Mouse (Mus musculus): ENCODE data around the gene Lat2.

The Lat2 gene

GRCm38 (mm10) chr5:134614296-134614695 is 529 bp downstream of the Lat2 start:
- DNase-seq (ENCODE audit: low read depth in 2 of 2, low spot score in 2 of 2): no peak

- DNase-seq (ENCODE audit: low read depth in 2 of 2, low spot score in 2 of 2): no peak
Measured at GRCm38 (mm10) chr5:134613727-134614126, 1.1 kb downstream of the Lat2 start.

DNA sequence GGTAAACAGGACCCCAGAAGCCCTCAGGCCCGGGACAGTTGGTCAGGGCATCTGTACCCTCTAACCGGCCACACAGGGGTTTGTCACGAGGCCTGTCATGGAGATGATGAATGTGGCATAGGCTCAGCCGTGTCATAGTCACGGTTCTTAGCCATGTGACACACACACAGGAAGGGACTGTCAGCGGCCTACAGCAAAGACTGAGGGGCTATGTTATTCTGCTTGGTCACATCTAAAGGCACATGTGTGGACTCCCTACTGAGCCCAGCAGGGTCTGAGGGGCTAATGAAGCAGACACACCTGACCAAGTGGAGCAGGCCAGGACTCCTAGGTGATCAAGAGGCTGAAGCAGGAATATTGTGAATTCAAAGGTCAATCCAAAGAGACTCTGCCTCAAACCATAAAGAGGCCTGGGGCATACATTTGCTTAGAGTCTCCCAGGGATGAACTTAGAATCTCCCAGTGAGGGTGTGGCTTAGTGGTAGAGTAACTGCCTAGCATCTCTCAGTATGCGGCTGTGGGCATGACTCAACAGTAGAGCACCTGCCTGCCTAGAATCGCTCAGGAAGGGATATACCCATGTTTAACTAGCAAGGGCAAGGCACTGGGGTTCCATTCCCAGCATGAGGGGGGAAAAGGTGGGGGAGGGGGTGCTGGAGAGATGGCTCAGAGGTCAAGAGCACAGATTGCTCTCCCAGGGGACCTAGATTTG is 2.9 kb downstream of the Lat2 start:
- no peak for DNase-seq (ENCODE audit: low read depth in 2 of 2, low spot score in 2 of 2)

DNA sequence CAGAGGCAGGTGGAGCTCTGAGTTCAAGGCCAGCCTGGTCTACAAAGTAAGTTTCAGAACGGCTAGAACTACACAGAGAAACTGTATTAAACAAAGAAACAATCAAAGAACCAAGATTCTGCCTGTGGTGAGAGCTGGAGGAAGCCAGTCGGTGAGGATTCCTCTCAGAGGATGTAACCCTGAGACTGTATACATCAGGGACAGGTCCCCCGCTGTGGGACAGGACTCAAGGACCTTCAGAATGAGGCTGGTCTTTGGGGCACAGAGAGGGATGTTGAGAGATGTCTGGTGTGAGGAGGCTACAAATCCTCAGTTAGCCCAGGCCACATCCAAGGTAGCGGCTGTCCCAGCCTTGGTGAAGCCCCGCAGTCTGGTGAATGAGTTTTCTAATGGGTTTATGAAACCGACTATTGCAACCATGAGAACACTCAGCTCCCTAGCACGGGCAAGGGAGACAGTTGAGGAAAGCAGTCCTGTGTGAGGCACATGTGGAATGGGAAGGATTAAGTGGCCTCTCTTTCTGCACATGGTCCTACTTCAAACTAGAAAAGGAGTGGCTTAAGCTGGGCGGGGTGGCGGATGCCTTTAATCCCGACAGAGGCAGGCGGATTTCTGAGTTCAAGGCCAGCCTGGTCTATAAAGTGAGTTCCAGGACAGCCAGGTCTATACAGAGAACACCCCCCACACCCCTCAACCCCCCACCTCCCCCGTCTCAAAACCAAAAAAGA is 4.7 kb downstream of the Lat2 start:
- DNase-seq (ENCODE audit: low read depth in 2 of 2, low spot score in 2 of 2): no peak

DNA sequence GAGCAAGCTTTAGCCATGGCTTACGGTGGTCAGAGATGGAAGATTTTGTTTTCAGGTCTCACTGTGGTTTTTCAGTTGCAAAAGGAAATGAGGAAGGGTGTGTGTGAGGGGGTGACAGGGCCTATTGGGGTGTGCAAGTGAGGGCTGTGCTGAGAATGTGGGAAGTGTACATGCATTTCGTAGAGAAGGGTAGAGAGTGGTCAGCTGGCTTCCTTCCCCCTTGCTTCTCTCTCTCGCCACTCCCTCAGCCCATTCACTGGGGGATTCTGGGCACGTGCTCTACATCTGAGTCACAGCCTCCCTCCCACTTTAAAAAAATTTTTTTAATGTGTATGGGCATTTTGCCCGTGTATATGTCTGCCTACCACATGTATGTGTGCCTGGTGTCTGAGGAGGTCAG is 7.7 kb downstream of the Lat2 start:
- no peak for DNase-seq (ENCODE audit: low read depth in 2 of 2, low spot score in 2 of 2)

GRCm38 (mm10) chr5:134606314-134606713 is 8.5 kb downstream of the Lat2 start:
- DNase-seq (ENCODE audit: low read depth in 2 of 2, low spot score in 2 of 2): no peak

GRCm38 (mm10) chr5:134604376-134604775 is 10.4 kb downstream of the Lat2 start:
- DNase-seq (ENCODE audit: low read depth in 2 of 2, low spot score in 2 of 2): no peak

DNA sequence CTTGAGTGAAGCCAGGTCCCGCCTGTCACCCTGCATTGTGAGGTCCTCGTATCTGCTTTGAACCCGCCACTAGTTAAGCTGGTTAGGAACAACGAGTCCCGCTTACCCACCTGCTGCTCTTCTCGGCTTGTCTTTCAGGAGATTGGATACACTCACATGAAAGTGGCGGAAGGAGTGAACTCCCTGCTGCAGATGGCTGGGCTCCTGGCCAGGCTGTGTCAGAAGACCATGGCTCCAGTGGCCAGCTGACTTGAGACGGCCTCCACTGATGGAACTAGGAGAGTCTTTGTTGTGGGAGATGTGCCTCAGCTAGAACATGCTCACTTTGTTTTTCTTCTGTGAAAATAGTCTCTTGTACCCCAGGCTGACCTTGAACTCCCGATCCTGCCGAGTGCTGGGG is 17.1 kb downstream of the Lat2 start:
- no peak for DNase-seq (ENCODE audit: low read depth in 2 of 2, low spot score in 2 of 2)

DNA sequence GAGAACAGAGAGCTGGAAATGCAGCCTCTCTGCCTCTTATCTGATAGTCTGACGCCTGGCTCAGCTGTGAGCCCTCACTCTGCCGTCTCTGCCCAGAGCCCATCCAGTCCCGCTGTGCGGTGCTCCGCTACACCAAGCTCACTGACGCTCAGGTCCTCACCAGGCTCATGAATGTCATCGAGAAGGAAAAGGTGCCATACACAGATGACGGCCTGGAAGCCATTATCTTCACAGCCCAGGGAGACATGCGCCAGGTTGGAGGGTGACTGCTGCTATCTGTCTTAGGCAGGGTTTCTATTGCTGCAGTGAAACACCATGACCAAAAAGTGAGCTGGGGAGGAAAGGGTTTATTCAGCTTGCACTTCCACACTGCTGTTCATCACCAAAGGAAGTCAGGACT is 21.7 kb downstream of the Lat2 start:
- no peak for DNase-seq (ENCODE audit: low read depth in 2 of 2, low spot score in 2 of 2)

DNA sequence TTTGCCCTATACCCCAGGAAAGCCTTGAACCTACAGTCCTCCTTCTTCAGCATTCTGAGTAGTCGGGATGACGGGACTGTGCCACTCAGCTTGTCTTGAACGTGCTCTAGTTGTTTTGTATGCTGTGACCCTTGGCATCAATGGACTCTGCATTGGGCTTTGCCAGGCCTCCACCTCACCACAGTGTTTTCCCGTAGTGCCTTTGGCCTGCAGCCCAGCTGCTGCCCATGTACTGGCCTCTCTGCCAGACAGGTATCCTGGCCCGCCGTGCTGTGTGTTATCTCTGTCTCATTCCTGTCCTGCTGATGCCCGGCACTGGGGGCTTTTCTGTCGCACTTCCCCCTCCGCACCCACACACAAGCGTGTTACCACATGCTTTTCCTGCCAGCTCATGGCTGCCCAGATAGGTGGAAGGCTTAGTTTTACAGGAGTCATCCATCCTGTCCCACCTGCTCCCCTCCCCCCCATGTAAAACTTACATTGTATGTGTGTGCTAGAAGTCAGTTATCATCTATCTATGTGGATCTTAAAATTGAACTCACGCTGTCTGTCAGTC is 22.7 kb downstream of the Lat2 start:
- DNase-seq (ENCODE audit: low read depth in 2 of 2, low spot score in 2 of 2): no peak

- no peak for DNase-seq (ENCODE audit: low read depth in 2 of 2, low spot score in 2 of 2)
Measured at GRCm38 (mm10) chr5:134589900-134590299, 24.9 kb downstream of the Lat2 start.

DNA sequence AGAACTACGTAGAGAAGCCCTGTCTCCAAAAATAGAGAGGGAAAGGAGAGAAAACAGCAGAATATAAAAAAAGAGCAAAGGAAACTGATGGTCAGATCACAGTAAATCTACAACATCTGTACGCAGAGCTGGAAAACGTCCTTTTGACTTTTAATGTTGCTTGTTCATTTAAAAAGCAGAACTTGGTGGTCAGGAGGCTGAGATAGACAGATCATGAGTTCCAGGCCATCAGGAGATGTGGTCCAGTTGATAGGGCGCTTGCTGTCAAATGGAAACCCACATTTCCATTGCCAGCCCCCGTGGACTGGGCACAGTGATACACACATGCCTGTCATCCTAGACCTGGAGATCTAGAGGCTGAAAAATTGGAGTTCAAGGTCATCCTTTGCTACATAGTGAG is 30.0 kb downstream of the Lat2 start:
- no peak for DNase-seq (ENCODE audit: low read depth in 2 of 2, low spot score in 2 of 2)

GRCm38 (mm10) chr5:134583884-134584213 is 31.0 kb downstream of the Lat2 start:
- no peak for DNase-seq (ENCODE audit: low read depth in 2 of 2, low spot score in 2 of 2)

DNA sequence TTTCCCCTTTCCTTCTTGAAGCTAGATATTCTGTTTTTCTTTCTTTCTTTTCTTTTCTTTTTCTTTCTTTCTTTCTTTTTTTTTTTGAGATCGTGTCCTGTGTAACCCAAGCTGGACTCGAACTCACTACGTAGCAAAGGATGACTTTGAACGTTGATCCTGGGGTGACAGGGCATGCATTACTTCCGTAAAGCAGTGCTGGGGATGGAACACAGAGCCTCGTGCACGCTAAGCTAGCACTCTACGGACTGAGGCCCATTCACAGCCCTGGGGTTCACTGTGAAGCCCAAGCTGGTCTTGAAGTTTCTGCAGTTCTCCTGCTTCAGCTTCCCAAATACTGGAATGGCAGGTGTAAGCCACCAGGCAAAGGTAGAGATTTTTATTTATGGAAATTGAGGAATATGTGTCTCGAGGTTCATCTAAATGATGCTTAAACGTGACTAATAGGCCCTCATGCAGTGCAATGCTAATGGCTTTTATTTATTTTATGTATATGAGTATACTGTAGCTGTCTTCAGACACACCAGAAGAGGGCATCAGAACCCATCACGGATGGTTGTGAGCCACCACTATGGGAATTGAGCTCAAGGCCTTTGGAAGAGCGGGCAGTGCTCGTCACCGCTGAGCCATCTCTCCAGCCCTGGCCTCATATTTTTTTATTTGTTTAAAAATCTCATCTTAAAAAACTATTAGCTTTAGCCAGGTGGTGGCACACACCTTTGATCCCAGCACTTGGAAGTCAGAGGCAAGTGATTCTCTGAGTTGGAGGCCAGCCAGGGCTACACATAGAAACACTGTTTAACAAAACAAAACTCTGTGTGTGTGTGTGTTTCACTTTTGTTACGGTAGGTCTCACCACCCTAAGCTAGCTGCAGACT is 31.6 kb downstream of the Lat2 start:
- no peak for DNase-seq (ENCODE audit: low read depth in 2 of 2, low spot score in 2 of 2)

DNA sequence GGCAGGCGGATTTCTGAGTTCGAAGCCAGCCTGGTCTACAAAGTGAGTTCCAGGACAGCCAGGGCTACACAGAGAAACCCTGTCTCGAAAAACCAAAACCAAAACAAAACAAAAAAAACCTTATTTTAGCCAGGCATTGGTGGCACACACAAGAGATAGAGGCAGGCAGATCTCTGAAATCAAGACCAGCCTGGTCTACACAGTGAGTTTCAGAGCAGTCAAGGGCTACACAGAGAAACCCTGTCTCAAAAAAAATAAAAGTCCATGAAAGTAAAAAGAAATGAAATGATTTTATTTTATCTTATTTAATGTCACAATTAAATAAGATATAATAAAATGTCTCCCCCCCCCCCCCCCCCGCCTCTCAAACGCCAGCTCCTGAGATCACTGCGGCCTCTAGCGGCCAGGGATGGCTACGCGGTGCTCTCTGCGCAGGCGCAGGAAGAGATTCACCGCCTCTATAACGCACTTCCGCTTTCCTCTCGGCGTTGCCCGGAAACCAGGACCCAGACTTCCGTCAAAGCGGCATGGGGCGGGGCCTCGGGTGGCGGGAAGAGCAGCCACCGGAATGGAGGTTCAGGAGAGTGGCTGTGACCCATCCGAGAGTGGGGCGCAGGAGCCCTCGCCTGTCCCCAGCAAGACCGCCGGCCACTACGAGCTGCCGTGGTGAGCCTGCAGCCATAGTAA is 32.5 kb downstream of the Lat2 start:
- peak; percentile 95 to 97 for DNase-seq (ENCODE audit: low read depth in 2 of 2, low spot score in 2 of 2)

GRCm38 (mm10) chr5:134581146-134581545 is 33.7 kb downstream of the Lat2 start, which contains the start of gene Rfc2:
Rfc2 (plus strand) TSS chr5:134581366.
- DNase-seq (ENCODE audit: low read depth in 2 of 2, low spot score in 2 of 2): no peak

DNA sequence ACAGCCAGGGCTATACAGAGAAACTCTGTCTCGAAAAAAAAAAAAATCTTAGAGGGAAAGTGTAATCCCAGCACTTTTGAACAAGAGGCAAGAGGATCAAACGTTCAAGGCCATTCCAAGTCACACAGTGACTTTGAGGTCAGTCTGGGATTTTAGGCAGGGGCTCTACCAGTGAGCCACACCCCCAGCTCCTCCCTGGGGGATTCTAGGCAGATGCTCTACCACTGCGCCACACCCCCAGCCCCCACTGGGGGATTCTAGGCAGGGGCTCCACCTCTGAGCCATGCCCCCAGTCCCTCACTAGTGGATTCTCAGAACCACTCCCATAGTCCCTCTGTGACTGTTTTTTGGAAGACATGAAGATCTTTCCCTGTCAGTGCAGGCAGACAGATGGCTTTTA is 35.7 kb downstream of the Lat2 start:
- DNase-seq (ENCODE audit: low read depth in 2 of 2, low spot score in 2 of 2): no peak

- no peak for DNase-seq (ENCODE audit: low read depth in 2 of 2, low spot score in 2 of 2)
Measured at GRCm38 (mm10) chr5:134577534-134577933, 37.3 kb downstream of the Lat2 start.

DNA sequence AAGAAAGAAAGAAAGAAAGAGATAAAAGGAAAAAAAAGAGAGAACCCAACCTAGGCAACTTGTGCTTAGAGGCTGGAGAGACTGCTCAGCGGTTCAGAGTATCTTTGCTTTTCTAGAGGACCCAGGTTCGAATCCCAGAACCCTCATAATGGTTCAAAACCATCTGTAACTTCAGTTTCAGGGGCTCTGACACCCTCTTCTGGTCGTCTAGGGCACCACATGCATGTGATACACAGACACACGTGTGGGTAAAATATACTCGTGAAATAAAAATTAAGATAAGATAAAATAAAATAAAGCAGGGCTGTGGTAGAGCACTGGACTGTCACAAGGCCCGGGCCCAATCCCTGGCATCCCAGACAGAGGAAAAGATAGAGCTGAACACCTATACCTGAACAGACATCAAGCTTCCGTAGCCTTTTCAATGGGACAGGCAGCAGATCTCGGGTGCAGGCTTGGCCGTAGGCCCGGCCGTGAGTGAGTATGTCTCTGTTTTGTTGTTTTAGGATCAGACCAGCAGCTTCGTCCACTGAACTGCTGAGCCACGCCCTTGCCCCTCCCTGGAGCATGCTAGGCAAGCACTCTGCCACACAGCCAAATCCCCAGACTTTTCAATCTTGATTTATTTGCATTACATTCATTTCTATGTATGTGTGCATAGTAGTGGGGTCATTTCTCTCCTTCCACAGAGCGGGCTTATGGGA is 38.2 kb downstream of the Lat2 start:
- DNase-seq (ENCODE audit: low read depth in 2 of 2, low spot score in 2 of 2): no peak

DNA sequence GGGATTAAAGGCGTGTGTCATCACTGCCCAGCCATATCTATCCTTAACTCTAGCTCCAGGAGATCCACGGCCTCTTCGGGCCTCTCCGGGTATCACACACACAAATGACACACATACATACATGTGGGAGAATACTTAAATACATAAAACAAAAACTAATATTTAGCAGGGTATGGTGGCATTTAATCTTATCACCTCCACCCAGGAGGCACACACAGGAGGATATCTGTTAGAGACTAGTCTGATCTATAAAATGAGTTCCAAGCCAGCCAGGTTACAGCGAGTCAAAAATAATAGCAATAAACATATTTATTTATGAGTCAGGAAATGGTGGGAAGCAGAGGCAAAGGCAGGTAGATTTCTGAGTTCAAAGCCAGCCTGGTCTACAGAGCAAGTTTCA is 39.0 kb downstream of the Lat2 start:
- DNase-seq (ENCODE audit: low read depth in 2 of 2, low spot score in 2 of 2): no peak

Data from CD8-positive naive resting alpha-beta T cell, adult 2 months (primary cell).